Mouse (Mus musculus) central nervous system, embryonic 14 days (tissue): ENCODE data around the gene Aadacl3. TPM values are rescaled to one million over a fixed set of nuclear protein-coding genes. Genes with fewer than 3 reads are reported as not detected.

Source experiments
- polyA plus RNA-seq: library from polyadenylated mRNA; depleted of rRNA; stranded (reverse); fragments of >200 nt; gene quantifications from 2 replicates; pipeline ENCODE4 v1.2.3, GENCODE M21; 2012; rRNA removed

Aadacl3 gene
- not detected in 2 replicates for polyA plus RNA-seq

DNA sequence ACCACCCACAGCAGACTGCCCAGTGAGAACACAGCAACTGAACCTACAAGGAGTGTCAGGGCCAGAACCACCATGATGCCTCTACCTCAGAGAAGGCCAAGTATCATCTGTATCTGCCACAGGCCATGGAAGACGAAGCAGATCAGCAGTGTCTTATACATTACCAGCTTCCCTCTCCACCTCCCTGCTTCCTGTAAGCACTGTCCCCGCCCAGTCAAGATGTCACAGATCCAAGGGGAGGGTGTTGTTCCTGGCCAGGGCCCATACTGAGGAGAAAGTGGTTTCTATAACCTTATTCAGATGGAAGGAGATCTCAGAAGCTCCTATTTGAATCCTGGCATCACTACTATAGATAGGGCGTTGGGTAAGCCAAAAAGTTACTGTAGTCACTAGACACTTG lies at the start of gene Aadacl3:
Gene Aadacl3, minus strand, starts transcription at position 101 of the 400 bp plus-strand sequence.

DNA sequence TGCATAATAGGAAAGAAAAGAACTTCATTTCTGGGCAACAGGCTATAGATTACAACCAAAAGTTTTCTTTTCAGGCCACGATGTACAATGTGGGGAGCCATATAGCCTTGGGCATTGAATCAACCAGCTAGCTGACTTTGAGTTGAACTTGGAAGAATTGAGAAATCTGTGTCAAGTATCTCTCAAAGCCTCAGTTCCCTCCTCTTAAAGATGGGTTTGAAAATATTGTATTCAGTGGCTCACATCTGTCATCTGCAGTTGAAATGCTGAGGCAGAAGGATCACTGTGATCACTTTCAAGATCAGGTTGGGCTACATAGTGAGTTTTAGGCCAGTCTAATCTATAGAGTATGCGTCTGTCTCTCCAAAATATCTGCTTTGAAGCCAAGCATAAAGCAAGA lies 10.3 kb downstream of the Aadacl3 start, which contains the start of gene Gm9944:
Gene Gm9944, minus strand, starts transcription at position 101 of the 400 bp plus-strand sequence.

DNA sequence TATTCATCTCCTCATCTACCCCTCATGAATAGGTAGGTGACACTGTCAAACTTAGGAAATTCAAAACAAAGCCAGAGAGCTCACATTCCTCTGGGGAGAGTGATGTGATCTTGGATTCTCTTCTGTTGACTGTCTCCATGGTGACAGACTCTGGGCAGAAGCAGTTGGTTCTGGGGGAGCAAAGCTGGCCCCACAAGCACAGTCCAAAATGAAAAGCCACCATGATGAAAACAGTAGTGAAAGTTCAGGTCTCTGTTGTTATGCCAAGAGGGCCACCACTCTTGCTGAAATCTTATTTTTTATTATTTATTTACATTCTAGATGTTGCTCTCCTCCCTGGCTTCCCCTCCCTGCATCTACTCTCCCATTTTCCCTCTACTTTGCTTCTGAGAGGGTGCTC lies 24.9 kb downstream of the Aadacl3 start, which contains the start of gene 1700012P22Rik:
Gene 1700012P22Rik, minus strand, starts transcription at position 101 of the 400 bp plus-strand sequence.

DNA sequence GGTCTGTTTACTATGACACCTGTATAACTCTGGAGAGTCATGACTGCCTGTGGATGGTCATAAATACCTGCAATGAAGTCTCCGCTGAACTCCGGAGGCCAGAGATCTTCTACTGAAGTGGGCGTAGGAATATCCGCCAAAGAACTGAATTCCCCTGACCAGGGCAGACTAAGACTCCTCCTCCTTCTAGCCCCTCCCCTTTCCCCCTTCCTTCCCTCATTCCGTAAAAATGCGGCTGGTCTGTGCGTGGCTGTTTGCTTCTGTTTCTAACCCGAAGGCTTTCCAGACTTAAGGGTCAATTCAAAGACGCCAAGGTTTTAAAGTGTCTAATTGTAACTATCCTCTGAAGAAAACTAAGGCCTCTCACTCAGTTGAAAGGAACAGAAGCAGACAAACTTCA lies 55.3 kb downstream of the Aadacl3 start, which contains the start of gene Pramef12:
Gene Pramef12, minus strand, starts transcription at position 175 of the 400 bp plus-strand sequence.

Other genes starting within 250 kb of the Aadacl3 start
- gene Pramel5, start 183.3 kb downstream of the Aadacl3 start, polyA plus RNA-seq, result not detected in 2 replicates
- gene Gm13128, start 133.5 kb downstream of the Aadacl3 start, polyA plus RNA-seq, result not detected in 2 replicates
- not detected in 2 replicates for gene Gm13119, start 105.8 kb downstream of the Aadacl3 start, polyA plus RNA-seq
- gene Pramef20, start 85.8 kb downstream of the Aadacl3 start, polyA plus RNA-seq, result not detected in 2 replicates
- gene Pramef12, start 55.3 kb downstream of the Aadacl3 start, polyA plus RNA-seq, result 0.19 TPM in 1 of 2 replicates, not detected in the other
- gene 1700012P22Rik, start 25.0 kb downstream of the Aadacl3 start, polyA plus RNA-seq, result 0.08 and 0.09 TPM in 2 replicates
- not detected in 2 replicates for gene Gm9944, start 10.4 kb downstream of the Aadacl3 start, polyA plus RNA-seq
- gene 9430007A20Rik, start 56.1 kb upstream of the Aadacl3 start, polyA plus RNA-seq, result not detected in 2 replicates
- gene Gm13124, start 101.4 kb upstream of the Aadacl3 start, polyA plus RNA-seq, result not detected in 2 replicates
- not detected in 2 replicates for gene Aadacl4, start 150.0 kb upstream of the Aadacl3 start, polyA plus RNA-seq
- gene Gm436, start 222.6 kb upstream of the Aadacl3 start, polyA plus RNA-seq, result not detected in 2 replicates